Mouse (Mus musculus) spleen, postnatal 10 days (tissue): ENCODE data around the gene Olfr597.
"Not testable (repeated sequence)": the region's sequence is repeated elsewhere in the genome, so short reads cannot be mapped to it uniquely, and the experiment has no call there.

Experiments used
- DNase-seq, 2 experiments: peaks; one replicate each; pipeline ENCODE4 v3.0.0; 2021 to 2022; ENCODE audit warnings: low spot score in 2 of 2

Gene Olfr597

GRCm38 (mm10) chr7:103316015-103316414 is at the start of gene Olfr597:
TSS of gene Olfr597 (plus strand) at chr7:103316315.
- DNase-seq = not testable (repeated sequence)

DNA sequence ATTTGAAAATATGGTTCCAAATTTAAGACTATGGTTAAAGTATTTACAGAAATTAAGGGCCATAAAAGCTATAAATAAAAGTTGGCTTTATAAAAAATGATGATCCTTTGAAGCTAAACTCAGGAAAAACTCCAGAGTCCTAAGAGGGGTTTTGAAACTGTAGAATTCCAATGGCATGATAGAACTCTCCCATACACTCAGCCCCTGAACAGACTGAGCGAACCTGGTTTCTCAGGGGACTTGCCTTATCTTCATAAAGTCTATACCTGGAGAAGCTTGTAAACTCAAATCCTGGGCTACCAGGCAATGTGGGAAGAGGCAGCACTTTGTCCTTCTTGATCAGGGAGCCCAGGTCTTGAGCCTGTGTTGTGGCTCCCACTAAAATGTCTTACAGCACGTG is 10.8 kb upstream of the Olfr597 start, which contains the start of gene Olfr596:
TSS of gene Olfr596 (plus strand) at position 301 of the 400 bp plus-strand sequence.
- not testable (repeated sequence) for DNase-seq

- DNase-seq = no peak
These were observed 7.2 kb downstream of the Olfr597 start, which contains the start of gene Olfr598 for GRCm38 (mm10) chr7:103323268-103323667. TSS of gene Olfr598 (plus strand) at chr7:103323568.

DNA sequence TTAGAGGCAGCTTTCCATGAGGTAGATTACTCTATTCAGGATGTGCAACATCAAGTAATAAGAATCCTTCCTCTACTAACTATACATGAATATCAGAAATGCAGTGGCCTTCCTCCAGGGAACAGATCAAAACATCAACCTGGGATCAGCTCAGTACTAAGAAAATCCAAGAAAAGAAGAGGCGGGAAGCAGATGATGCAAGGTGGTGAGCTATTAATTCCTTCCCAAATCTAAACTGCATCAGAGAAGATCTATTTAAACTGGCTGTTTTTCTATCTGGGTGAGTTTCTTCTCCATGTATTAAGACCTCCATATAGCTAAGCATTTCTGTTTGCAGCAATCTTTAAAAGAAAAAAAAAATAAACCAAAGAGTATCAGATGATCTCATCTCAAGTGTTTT is 19.5 kb downstream of the Olfr597 start, which contains the start of gene Olfr599:
TSS of gene Olfr599 (plus strand) at position 301 of the 400 bp plus-strand sequence.
- DNase-seq = no peak

GRCm38 (mm10) chr7:103349569-103349968 is 33.5 kb downstream of the Olfr597 start, which contains the start of gene Olfr600:
TSS of gene Olfr600 (minus strand) at chr7:103349669.
- DNase-seq = no peak

DNA sequence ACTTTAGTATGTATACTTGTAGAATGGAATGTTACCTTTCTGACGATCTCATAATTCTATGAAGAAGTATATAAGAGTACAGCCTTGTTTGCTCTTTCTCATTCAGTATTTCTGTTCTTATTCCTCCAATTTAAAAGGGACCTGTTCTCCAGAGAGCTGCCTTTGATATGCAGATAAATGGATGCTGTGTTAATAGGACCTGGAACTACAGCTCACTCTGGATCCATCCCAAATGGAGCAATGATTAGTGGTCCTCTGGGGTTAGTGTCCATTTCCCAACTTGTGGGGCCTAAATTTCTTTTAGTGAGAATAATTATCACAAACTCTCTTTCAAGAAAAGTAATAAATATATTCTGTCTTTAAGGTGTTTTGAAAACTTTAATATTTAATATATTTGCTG is 46.4 kb downstream of the Olfr597 start, which contains the start of gene Olfr601:
TSS of gene Olfr601 (minus strand) at position 101 of the 400 bp plus-strand sequence.
- no peak for DNase-seq
